Mouse (Mus musculus): ENCODE data around the gene Pde9a. TPM values are rescaled to one million over a fixed set of nuclear protein-coding genes. Genes with fewer than 3 reads are reported as not detected.

The Pde9a gene
- polyA plus RNA-seq, 1 experiment from 2014 or later: 25.7 TPM

DNA sequence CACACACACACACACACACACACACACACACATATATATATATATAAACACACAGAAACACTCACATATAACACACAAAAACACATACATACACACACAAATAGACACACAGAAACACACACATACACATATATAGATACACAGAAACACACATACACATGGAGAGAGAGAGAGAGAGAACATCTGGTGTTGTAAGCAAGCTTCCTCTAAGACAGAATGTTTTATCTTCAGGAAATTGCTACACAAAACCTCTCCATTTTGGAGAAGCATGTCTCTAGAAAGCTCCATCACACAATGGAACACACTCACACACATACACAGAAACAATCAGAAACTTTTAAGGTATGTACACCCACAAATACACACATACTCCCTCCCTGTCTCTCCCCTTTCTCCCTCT lies 105.3 kb downstream of the Pde9a start:
- no peak overlapping the region for H3K27ac ChIP-seq (replicated peaks; ENCODE audit: low read depth, low read length)
- DNase-seq (ENCODE audit: low spot score) (no peak), ATAC-seq (replicated peaks; ENCODE audit: insufficient number of reproducible peaks, low FRiP score, low TSS enrichment, low read depth) (no peak)
- no peaks in the 10 kb centered on the region for H3K4me1 ChIP-seq (ENCODE audit: control insufficient read depth, insufficient read depth, low read length)
- H3K27me3 ChIP-seq (ENCODE audit: control insufficient read depth, insufficient read depth, low read length): no peaks in the 10 kb centered on the region
- no peak overlapping the region for H3K4me2 ChIP-seq (ENCODE audit: low read depth, low read length)
- H3K9ac ChIP-seq (replicated peaks; ENCODE audit: low read length): no peak overlapping the region
- H3K4me3 ChIP-seq (ENCODE audit: low read depth, low read length): no peak overlapping the region
- peaks cover 2% of the 10 kb centered on the region; the same call in 1 of the 2 replicates for H3K36me3 ChIP-seq (replicated peaks; ENCODE audit: control insufficient read depth, insufficient read depth, low read depth, low read length)
- no peaks in the 10 kb centered on the region for H3K9me3 ChIP-seq (replicated peaks; ENCODE audit: control insufficient read depth, low read length)

DNA sequence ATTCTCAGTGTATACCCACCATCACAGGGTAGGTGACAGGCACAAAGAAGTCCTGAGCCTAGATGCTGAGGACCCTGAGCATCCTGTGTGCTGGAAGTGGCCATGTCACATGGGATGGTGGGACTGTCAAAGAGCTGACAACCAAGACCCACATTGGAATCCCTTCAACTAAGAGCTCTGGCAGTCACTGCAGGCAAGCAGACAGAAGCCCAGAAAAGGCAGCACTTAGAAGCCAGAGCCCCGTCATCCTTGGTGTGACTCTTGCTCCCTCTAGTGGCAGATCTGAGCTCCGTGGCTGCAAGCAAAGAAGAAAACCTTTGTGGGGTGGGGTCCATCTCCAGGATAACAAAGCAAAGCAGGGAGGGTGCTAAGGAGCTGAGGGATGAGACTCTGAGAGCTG lies 106.4 kb downstream of the Pde9a start:
- ATAC-seq (replicated peaks; ENCODE audit: insufficient number of reproducible peaks, low FRiP score, low TSS enrichment, low read depth) (peak; percentile 42; the same call in 1 of the 2 replicates), DNase-seq (ENCODE audit: low spot score) (peak; percentile 91)
- Histone ChIP-seq H3K27me3 (ENCODE audit: control insufficient read depth, insufficient read depth, low read length) (no peaks in the 10 kb centered on the region), H3K9me3 (replicated peaks; ENCODE audit: control insufficient read depth, low read length) (no peaks in the 10 kb centered on the region), H3K27ac (replicated peaks; ENCODE audit: low read depth, low read length) (no peak overlapping the region), H3K4me3 (ENCODE audit: low read depth, low read length) (no peak overlapping the region), H3K36me3 (replicated peaks; ENCODE audit: control insufficient read depth, insufficient read depth, low read depth, low read length) (peaks cover 2% of the 10 kb centered on the region; the same call in 1 of the 2 replicates), H3K9ac (replicated peaks; ENCODE audit: low read length) (no peak overlapping the region), H3K4me1 (ENCODE audit: control insufficient read depth, insufficient read depth, low read length) (no peaks in the 10 kb centered on the region), H3K4me2 (ENCODE audit: low read depth, low read length) (no peak overlapping the region)
- 0% methylated on average over 2 of the region's 2 CpGs for whole genome bisulfite sequencing

DNA sequence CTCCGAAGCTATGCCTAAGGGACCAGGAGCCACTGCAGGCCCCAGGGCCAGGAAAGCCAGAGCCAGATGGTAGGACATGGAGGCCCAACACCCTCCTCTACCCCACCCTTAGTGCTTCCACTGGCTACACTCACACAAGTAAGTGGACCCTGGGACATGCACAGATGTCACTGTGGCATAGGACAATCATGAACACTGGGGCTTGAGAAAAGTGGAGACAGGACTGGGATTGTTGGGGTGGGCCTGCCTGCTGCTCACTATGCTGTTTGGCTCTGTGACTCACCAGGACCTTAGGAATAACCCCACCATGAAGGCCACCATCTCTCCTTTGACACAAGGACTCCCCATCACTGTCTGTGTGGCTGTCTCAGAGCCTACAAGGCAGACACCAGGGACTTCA lies 109.0 kb downstream of the Pde9a start:
- WGBS: 89% methylated on average over 1 of the region's 1 CpGs
- H3K27ac ChIP-seq (replicated peaks; ENCODE audit: low read depth, low read length): no peak overlapping the region

DNA sequence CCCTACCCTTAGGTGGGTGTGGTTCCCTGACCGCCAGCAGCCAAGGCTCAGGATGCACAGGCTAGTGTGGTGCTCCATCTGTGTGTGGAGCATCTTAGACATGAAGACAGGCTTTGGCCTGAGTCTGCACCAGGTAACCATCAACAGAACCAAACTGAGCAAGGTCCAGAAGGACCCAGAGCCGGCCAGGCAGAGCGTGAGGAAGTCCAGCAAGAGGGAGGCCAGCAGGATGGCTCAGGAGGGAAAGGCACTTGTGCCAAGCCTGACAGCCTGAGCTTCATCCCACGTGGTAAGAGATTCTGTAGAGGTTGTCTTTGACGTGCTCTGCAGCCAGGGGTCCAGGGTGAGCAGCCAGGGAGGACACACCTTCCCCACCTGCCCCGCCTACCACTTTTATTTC lies 111.7 kb downstream of the Pde9a start:
- ATAC-seq (replicated peaks; ENCODE audit: insufficient number of reproducible peaks, low FRiP score, low TSS enrichment, low read depth): no peak

More for the DNA sequence above, 109.0 kb downstream of the Pde9a start:
- Histone ChIP-seq H3K9ac (replicated peaks; ENCODE audit: low read length) (no peak overlapping the region), H3K4me3 (ENCODE audit: low read depth, low read length) (no peak overlapping the region), H3K27me3 (ENCODE audit: control insufficient read depth, insufficient read depth, low read length) (no peaks in the 10 kb centered on the region), H3K4me1 (ENCODE audit: control insufficient read depth, insufficient read depth, low read length) (no peaks in the 10 kb centered on the region), H3K4me2 (ENCODE audit: low read depth, low read length) (no peak overlapping the region), H3K9me3 (replicated peaks; ENCODE audit: control insufficient read depth, low read length) (no peaks in the 10 kb centered on the region), H3K36me3 (replicated peaks; ENCODE audit: control insufficient read depth, insufficient read depth, low read depth, low read length) (peaks cover 5% of the 10 kb centered on the region; the same call in 1 of the 2 replicates)
- ATAC-seq (replicated peaks; ENCODE audit: insufficient number of reproducible peaks, low FRiP score, low TSS enrichment, low read depth): no peak
- no peak for DNase-seq (ENCODE audit: low spot score)

DNA sequence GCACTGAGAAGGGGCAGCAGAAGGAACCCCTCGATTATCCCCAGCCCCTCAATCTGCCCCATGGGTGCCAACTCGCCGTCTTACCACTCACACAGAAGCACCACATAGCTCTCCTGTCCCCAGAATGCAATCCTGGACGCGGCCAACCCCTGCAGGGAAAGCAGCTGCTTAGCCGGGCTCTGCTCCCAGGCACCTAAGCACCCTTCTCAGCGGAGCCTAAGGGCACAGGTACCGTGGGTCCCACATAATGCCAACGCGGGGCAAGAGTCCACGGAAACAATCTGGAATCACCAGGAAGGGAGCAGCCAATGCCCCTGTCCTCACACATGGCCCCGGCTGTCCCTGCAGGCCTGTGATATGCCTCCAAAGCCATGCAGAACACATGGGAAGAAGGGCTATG lies 113.7 kb downstream of the Pde9a start:
- Histone ChIP-seq H3K4me3 (ENCODE audit: low read depth, low read length) (no peak overlapping the region), H3K27me3 (ENCODE audit: control insufficient read depth, insufficient read depth, low read length) (no peaks in the 10 kb centered on the region), H3K27ac (replicated peaks; ENCODE audit: low read depth, low read length) (no peak overlapping the region), H3K36me3 (replicated peaks; ENCODE audit: control insufficient read depth, insufficient read depth, low read depth, low read length) (peaks cover 7% of the 10 kb centered on the region), H3K4me1 (ENCODE audit: control insufficient read depth, insufficient read depth, low read length) (no peaks in the 10 kb centered on the region), H3K9me3 (replicated peaks; ENCODE audit: control insufficient read depth, low read length) (no peaks in the 10 kb centered on the region), H3K9ac (replicated peaks; ENCODE audit: low read length) (no peak overlapping the region), H3K4me2 (ENCODE audit: low read depth, low read length) (no peak overlapping the region)
- ATAC-seq (replicated peaks; ENCODE audit: insufficient number of reproducible peaks, low FRiP score, low TSS enrichment, low read depth) (no peak), DNase-seq (ENCODE audit: low spot score) (no peak)
- 95% methylated on average over 12 of the region's 12 CpGs for WGBS

More for the DNA sequence above, 111.7 kb downstream of the Pde9a start:
- H3K4me3 ChIP-seq (ENCODE audit: low read depth, low read length): no peak overlapping the region
- no peak overlapping the region for H3K4me2 ChIP-seq (ENCODE audit: low read depth, low read length)
- no peak for DNase-seq (ENCODE audit: low spot score)
- H3K36me3 ChIP-seq (replicated peaks; ENCODE audit: control insufficient read depth, insufficient read depth, low read depth, low read length): peaks cover 7% of the 10 kb centered on the region
- H3K27me3 ChIP-seq (ENCODE audit: control insufficient read depth, insufficient read depth, low read length): no peaks in the 10 kb centered on the region
- no peaks in the 10 kb centered on the region for H3K4me1 ChIP-seq (ENCODE audit: control insufficient read depth, insufficient read depth, low read length)
- H3K9me3 ChIP-seq (replicated peaks; ENCODE audit: control insufficient read depth, low read length): no peaks in the 10 kb centered on the region
- H3K27ac ChIP-seq (replicated peaks; ENCODE audit: low read depth, low read length): no peak overlapping the region
- 88% methylated on average over 6 of the region's 6 CpGs for WGBS
- no peak overlapping the region for H3K9ac ChIP-seq (replicated peaks; ENCODE audit: low read length)

DNA sequence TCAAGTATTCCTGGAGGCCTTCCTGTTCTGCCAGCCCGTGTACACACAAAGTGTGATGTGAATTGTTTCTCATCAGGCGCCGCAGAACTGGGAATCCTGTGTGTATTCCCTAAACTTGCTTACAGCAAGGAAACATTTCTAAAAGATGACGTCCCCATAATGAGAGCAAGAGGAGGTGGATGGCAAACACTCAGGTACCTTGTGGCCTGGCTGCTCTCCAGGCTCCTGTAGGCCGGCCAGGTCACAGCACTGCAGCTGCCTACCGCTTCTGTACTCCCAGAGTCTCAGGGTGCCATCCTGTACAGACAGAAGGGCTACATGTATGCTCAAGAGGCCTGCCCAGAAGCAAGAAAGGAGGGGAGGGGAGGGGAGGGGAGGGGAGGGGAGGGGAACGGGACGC lies 114.4 kb downstream of the Pde9a start:
- ATAC-seq (replicated peaks; ENCODE audit: insufficient number of reproducible peaks, low FRiP score, low TSS enrichment, low read depth) (no peak), DNase-seq (ENCODE audit: low spot score) (no peak)
- H3K4me1 ChIP-seq (ENCODE audit: control insufficient read depth, insufficient read depth, low read length): no peaks in the 10 kb centered on the region
- H3K36me3 ChIP-seq (replicated peaks; ENCODE audit: control insufficient read depth, insufficient read depth, low read depth, low read length): peaks cover 7% of the 10 kb centered on the region
- H3K27ac ChIP-seq (replicated peaks; ENCODE audit: low read depth, low read length): no peak overlapping the region
- WGBS: 91% methylated on average over 6 of the region's 8 CpGs
- H3K9me3 ChIP-seq (replicated peaks; ENCODE audit: control insufficient read depth, low read length): no peaks in the 10 kb centered on the region
- H3K4me2 ChIP-seq (ENCODE audit: low read depth, low read length): no peak overlapping the region
- no peaks in the 10 kb centered on the region for H3K27me3 ChIP-seq (ENCODE audit: control insufficient read depth, insufficient read depth, low read length)
- H3K4me3 ChIP-seq (ENCODE audit: low read depth, low read length): no peak overlapping the region
- H3K9ac ChIP-seq (replicated peaks; ENCODE audit: low read length): no peak overlapping the region

DNA sequence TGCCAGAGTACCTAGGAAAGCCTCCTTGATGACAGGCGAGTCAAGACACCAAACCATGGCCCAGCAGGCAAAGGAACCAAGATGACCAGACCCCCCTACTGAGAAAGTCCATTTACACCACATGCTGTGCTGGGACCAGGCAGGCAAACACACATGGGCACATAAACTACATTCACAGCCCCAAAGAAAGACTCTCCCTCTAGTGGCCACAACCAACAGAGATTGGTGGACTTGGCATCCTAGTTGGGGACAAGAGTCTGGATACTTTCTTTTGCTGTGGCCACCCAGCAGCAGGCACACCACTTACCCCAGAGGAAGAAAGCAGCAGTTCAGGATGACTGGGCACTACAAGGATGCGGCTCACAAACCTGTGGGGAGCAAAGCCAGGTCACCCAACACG lies 114.9 kb downstream of the Pde9a start:
- H3K9me3 ChIP-seq (replicated peaks; ENCODE audit: control insufficient read depth, low read length): no peaks in the 10 kb centered on the region
- ATAC-seq (replicated peaks; ENCODE audit: insufficient number of reproducible peaks, low FRiP score, low TSS enrichment, low read depth): no peak
- 84% methylated on average over 3 of the region's 3 CpGs for WGBS
- no peak overlapping the region for H3K4me2 ChIP-seq (ENCODE audit: low read depth, low read length)
- DNase-seq (ENCODE audit: low spot score): no peak
- H3K36me3 ChIP-seq (replicated peaks; ENCODE audit: control insufficient read depth, insufficient read depth, low read depth, low read length): peaks cover 7% of the 10 kb centered on the region
- H3K4me1 ChIP-seq (ENCODE audit: control insufficient read depth, insufficient read depth, low read length): no peaks in the 10 kb centered on the region
- no peak overlapping the region for H3K27ac ChIP-seq (replicated peaks; ENCODE audit: low read depth, low read length)
- H3K27me3 ChIP-seq (ENCODE audit: control insufficient read depth, insufficient read depth, low read length): no peaks in the 10 kb centered on the region
- no peak overlapping the region for H3K9ac ChIP-seq (replicated peaks; ENCODE audit: low read length)
- H3K4me3 ChIP-seq (ENCODE audit: low read depth, low read length): no peak overlapping the region

DNA sequence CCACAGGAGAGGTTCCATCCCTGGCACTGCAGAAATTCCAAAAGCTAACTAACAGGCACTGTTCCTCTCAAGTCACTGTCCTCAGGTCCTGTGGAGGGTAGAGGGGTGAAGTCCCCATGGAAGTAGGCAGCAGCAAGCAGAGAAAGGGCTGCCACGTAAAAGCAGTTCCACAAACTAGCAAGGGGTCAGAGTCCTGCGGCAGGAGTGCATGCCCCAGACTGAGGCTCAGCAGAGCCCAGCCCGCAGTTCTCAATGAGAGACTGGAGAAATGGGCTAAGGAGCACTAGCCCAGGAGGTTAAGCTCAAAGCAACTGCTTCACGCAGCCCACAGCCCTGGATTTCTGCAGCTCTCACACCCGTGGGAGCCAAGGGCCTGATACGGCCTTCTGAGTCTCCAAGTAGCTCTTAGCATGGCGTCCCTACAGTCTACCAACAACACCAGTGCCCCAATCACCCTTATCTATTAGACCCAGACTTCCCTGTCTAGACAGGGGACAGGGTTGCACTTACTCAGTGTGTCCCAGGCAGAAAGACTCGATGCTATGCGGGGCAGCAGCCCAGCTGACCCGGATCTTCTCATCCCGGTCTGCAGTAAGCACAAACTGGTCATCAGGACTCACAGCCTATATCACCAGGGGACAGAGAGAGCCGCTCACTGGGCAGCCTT lies 116.4 kb downstream of the Pde9a start:
- Histone ChIP-seq H3K9ac (replicated peaks; ENCODE audit: low read length) (no peak overlapping the region), H3K4me1 (ENCODE audit: control insufficient read depth, insufficient read depth, low read length) (no peaks in the 10 kb centered on the region), H3K4me2 (ENCODE audit: low read depth, low read length) (no peak overlapping the region), H3K4me3 (ENCODE audit: low read depth, low read length) (no peak overlapping the region), H3K27ac (replicated peaks; ENCODE audit: low read depth, low read length) (no peak overlapping the region), H3K27me3 (ENCODE audit: control insufficient read depth, insufficient read depth, low read length) (no peaks in the 10 kb centered on the region), H3K9me3 (replicated peaks; ENCODE audit: control insufficient read depth, low read length) (no peaks in the 10 kb centered on the region), H3K36me3 (replicated peaks; ENCODE audit: control insufficient read depth, insufficient read depth, low read depth, low read length) (peaks cover 5% of the 10 kb centered on the region)
- ATAC-seq (replicated peaks; ENCODE audit: insufficient number of reproducible peaks, low FRiP score, low TSS enrichment, low read depth) (no peak), DNase-seq (ENCODE audit: low spot score) (no peak)
- WGBS: 90% methylated on average over 12 of the region's 12 CpGs

Measured in embryonic facial prominence, embryonic 11.5 days (tissue).